Mouse (Mus musculus) cortical plate, adult 2 months (tissue): Measurements from ENCODE around the gene Hoxd10. TPM values are rescaled to one million over a fixed set of nuclear protein-coding genes. Genes with fewer than 3 reads are reported as not detected.
A peak's percentile ranks its signal among the peaks of the same experiment; 100 is the strongest.

Source experiments
- H3K27ac ChIP-seq: fragments of 200-500 bp; 2 replicates; pipeline ENCODE4 v1.5.1; 2012; ENCODE audit warnings: low read length, control low read depth, inconsistent platforms; ENCODE audit not compliant: insufficient read depth
- H3K4me1 ChIP-seq: fragments of 200-500 bp; 2 replicates; pipeline ENCODE4 v1.6.1; 2011; ENCODE audit warnings: low read length; ENCODE audit not compliant: control insufficient read depth, insufficient read depth
- H3K4me3 ChIP-seq: fragments of 200-500 bp; 2 replicates; pipeline ENCODE4 v1.5.1; 2011; ENCODE audit warnings: mild to moderate bottlenecking, low read length, control low read depth; ENCODE audit not compliant: insufficient read depth
- CTCF ChIP-seq: fragments of 200-500 bp; IDR thresholded peaks from 2 replicates; pipeline ENCODE4 v1.5.1; 2011; ENCODE audit warnings: mild to moderate bottlenecking, control low read depth, low read length; ENCODE audit not compliant: insufficient read depth; ENCODE audit errors: extremely low read depth
- POLR2A ChIP-seq: fragments of 200-500 bp; IDR thresholded peaks from 2 replicates; pipeline ENCODE4 v1.6.1; 2011; ENCODE audit warnings: mild to moderate bottlenecking, low read length, control low read depth; ENCODE audit not compliant: insufficient read depth; ENCODE audit errors: extremely low read depth
- polyA plus RNA-seq: library from polyadenylated mRNA; depleted of rRNA; stranded (reverse); fragments of >200 nt; gene quantifications from 2 replicates; pipeline ENCODE4 v1.2.3, GENCODE M21; 2012

Hoxd10 gene
- polyA plus RNA-seq, 1 experiment, result not detected

DNA sequence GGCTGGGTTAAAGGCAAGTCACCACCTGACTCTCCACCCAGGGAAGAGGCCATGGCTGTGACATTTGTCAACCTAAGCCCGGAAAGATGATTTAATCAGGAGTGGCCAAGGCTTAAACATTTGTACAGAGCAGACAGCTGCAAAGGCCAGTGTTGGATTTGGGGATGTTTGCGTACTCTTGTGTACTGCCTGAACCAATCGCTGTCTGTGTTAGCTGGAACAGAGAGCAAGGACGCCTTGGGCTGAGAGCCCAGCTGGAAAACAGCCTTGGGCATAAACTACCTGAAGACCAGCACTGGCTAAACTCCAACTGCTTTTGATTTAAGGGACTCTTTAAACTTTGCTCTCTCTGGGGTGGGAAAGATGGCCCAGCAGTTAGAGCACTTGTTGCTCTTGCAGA is 17.0 kb downstream of the Hoxd10 start:
- Histone ChIP-seq H3K4me1 (no peaks in the 10 kb centered on the region), H3K4me3 (no peak overlapping the region), H3K27ac (no peak overlapping the region)
- no peak for TF ChIP-seq CTCF
- no peak for TF ChIP-seq POLR2A

DNA sequence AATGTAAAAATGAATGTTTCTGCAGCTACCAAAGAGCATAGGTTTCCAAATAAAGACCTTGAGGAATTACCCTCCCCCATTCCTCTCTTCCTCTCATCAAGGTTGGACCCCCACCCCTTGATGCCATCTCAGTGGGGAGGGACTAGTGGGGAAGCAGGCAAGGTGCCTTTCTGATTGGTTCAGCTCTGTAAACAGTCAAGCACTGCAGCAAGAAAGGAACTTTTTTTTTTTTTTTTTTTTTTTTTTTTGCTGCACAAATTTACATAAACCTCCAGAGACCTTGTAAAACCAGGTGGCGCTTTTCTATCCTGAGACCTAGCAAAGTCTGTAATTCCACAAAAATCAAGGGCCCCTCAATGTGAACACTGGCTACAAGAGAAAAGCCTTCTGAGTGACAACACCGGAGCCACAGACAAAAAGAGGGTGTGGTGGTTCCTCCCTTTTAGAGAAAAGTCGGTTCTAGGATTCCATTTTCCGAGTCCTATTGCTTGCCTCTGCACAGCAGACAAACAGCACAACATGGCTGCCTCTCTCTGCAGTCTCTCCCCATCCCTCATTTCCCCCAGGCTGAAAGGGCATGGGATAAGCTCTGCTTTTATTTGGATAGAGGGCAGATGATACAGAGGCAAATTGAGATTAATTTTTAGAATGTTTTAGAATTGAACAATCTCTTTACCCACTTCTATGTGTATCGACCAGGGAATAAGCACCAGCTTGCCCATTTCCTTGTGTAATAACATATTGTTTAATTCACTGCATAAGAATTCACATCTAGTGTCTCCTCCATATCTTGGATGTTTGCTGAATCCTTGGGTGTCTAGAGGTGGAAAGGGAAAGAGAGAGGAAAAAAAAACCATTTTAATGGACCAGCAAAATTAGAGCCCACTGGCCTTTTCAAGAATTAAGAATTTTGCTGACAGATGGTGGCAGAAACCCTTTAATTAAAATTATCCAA is 18.0 kb downstream of the Hoxd10 start:
- TF ChIP-seq CTCF (no peak), POLR2A (no peak)
- Histone ChIP-seq H3K4me3 (no peak overlapping the region), H3K4me1 (no peaks in the 10 kb centered on the region), H3K27ac (no peak overlapping the region)

DNA sequence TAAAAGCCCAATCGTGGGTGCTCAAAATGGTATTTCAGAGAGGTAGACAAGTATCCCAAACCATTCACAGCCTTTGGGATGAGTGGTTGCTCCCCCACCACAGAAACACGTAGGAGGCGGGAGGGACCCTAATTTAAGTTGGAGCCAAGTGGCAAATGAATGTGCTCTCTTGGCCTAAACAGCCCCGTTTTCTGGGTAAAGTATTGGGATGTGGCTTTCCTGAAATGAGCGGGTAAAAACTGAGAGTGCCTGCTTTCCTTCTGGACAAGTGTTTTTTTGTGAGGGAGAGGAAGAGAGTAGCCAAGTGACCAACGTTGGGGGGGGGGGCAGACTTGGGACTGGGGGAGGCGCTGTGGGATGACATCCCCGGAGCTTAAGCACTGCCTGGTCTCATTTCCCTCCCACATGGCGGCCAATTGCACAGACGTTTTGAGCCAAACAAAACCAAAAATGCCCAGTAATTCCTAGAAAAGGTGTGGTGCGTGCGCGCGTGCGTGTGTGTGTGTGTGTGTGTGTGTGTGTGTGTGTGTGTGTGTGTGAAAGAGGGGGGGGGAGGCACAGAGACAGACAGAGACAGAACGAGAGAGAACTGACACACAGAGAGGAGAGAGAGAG is 19.3 kb downstream of the Hoxd10 start:
- no peak overlapping the region for H3K27ac ChIP-seq
- no peaks in the 10 kb centered on the region for H3K4me1 ChIP-seq
- TF ChIP-seq CTCF (no peak), POLR2A (no peak)
- H3K4me3 ChIP-seq, result no peak overlapping the region

DNA sequence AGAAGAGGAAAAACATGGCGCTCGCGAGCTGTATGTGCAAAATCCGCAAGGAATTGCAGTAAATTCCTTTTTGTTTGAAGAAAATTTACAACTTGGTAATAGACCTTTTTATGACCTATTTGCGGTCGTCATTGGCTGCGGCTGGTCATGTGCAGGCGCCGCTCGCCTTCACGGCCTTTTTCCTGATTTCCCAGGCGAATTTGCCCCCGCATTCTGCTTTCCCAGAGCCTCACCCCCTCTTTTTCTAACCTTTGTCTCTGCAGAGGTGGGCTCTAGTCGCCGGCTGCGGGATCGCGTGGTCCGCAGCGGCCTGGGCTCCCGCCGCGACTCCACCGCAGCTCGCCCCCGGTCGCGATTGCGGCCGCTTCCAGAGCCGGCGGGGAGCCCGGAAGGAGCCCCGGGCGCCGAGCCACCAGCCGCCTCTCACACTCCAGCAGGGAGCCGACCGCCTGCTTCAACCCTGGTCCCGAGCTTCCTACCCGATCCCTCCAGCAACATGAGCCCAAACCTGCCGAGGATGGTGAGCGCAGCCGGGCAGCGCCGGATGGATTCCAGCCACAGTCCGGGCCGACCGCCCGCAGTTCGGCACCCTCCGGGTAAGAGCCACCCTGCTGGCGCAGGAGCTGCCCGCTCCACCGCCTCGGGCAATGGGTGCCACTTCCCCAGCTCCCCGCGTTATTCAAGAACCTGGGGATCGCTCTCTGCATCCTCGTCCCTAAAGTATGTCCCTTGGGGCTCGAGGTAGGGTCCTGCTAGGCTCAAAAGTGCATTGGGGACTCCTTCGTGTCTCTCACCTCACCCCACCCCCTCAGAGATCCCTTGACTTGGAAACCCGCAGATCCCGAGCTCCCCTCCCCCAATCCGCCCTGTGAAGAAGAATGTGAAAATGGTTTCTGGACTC is 20.2 kb downstream of the Hoxd10 start, which contains the start of the genes Hoxd3 and Hoxd4:
TSS of gene Hoxd3 (plus strand) at position 207 of the 901 bp plus-strand sequence.
TSS of gene Hoxd4 (plus strand) at position 209 of the 901 bp plus-strand sequence.
- no peak within 1 kb of the TSS for H3K4me3 ChIP-seq
- TF ChIP-seq CTCF, result no peak
- no peak for TF ChIP-seq POLR2A
- H3K4me1 ChIP-seq, result no peaks in the 10 kb centered on the region
- H3K27ac ChIP-seq, result no peak within 1 kb of the TSS

DNA sequence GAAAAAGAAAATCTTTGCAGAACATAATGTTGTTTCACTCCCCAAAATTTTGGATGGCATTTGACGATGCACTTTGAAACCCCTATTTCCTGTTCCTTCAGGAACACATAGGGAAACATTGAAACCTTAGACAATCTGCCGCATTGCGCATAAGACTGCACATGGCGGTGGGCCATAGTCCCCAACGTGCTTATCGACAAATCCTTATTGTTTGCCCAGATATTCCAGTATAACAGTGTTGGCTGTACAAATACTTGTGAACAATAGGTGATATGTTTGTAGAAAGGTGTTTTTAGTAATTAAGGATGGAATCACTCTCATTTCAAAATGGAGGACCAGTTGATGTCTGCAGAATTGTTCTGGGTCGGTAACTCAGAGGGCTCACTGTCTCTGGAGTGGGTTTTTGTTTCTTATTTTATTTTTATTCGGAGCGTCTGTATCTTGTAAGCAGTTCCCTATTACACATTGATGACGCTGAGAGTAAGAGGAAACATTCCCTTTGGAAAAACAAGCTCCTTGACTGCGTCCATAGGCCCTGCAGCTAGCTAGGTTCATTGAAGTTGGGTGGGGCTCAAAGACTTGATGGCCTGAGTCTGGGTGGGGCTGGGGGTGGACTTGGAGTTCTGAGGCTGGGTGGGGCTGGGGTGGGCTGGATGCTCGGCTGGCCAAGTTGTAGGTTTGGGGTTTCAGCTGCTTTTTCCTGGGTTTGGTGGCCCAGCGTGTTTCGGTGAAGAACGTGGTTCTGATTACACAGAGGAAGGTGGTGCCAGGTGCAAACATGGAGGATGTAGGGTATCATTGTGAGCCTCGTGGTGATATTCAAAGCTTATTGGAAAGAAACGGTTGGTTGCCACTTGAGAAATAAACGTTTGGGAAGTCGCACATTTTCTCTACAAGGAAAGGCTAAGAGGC is 21.8 kb downstream of the Hoxd10 start:
- TF ChIP-seq CTCF (no peak), POLR2A (no peak)
- no peaks in the 10 kb centered on the region for H3K4me1 ChIP-seq
- no peak overlapping the region for H3K27ac ChIP-seq
- H3K4me3 ChIP-seq, result no peak overlapping the region

DNA sequence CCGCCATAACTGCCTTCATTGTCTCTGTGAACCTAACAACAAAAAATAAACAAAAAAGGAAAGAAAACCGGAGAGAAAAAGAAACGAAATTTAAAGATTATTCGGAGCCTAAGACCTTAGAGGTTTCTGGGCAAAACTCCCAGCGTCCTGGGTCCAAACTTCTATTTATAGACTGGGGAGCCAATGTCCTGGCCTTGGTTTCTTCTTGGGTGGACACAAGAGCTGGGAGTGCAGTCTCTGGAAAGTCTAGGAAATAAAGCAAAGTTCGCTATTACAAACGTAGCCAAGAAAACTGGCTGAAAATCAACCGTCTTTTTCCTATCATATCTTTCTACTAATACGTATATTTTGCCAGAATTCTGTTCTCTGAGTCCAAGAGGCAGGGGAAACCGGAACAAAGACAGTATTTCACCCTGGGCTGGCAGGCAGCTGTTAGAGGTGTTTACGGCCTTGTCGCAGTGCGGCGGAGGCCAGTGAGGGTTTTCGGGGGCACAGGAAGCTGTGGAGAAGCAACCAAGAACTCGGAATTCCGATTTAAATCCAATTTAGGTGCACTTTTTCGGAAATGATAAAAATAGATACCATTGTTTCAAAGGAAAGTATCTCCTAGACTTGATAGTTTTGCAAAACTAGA is 22.5 kb downstream of the Hoxd10 start:
- Histone ChIP-seq H3K4me3 (no peak overlapping the region), H3K27ac (no peak overlapping the region), H3K4me1 (no peaks in the 10 kb centered on the region)
- no peak for TF ChIP-seq POLR2A
- no peak for TF ChIP-seq CTCF

DNA sequence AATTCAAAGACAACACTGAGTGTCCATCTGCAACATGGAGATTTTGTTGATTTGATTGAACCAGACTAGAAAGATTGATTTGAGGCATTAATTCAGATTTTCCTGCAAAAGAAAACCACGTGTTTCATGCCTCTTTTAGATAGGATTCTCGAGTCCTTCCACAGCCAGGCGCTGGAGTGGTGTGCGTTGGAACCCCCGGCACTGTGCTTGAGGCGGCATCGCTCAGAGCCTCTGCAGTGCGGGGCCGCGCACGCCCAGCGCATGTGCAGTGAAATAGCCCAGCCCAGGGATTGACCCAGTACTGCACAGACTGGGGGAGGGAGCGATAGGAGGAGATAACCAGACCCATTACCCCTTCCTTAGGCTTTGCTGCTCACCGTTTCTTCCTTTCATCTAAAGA is 23.2 kb downstream of the Hoxd10 start:
- H3K4me3 ChIP-seq, result no peak overlapping the region
- TF ChIP-seq POLR2A, result no peak
- TF ChIP-seq CTCF, result no peak

DNA sequence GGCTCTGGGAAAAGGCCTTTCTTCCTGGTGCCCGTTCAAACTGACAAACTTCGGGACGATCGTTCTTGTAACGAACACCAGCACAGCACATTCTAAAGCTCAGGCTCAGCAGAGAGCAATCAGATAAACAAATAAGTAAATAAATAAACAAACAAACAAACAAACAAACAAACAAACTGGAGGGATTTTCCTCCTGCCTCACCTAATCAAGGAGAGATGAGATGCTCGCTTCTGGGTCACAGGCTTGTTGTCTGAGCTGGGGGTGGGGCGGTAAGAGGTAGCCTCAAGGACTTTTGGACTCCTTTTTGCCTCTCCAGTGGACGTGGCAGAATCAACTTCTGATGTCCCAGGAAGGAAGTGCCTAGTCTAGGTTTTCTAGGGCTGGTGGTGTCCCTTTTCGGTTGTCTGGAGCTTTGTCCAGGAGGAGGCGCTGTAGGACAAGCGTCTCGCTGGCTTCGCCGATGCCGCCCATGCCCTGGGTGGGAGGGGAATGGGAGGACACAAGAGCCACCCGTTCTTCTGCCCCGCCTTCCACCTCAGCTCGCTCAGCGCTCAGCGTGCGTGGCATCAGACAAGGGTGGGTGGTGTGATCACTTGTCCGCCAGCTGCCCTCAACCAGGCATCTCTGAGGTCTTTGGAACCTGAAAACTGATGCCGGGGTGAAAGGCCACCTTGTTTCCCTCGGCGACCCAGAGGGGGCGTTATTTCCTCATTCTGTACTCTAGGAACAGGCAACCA is 23.9 kb downstream of the Hoxd10 start:
- no peaks in the 10 kb centered on the region for H3K4me1 ChIP-seq
- H3K27ac ChIP-seq, result no peak overlapping the region
- no peak overlapping the region for H3K4me3 ChIP-seq
- TF ChIP-seq POLR2A, result no peak
- peak; percentile 75 for TF ChIP-seq CTCF

More for the DNA sequence above, 23.2 kb downstream of the Hoxd10 start:
- Histone ChIP-seq H3K4me1 (no peaks in the 10 kb centered on the region), H3K27ac (no peak overlapping the region)
